ENCODE assay signal across 9 mouse cellular contexts in genomic region chr11:96341701-96342575, GRCm38 (mm10). TPM values are rescaled to one million over a fixed set of nuclear protein-coding genes. Genes with fewer than 3 reads are reported as not detected.
DNase-seq lines count a peak whose midpoint lies in the region; ATAC-seq and TF ChIP-seq lines count a peak whose summit lies in the region.
"Had no signal": no experiment of that assay in that cellular context is flagged by ENCODE, and none has a peak within 500 bp of the region (broad histone marks: within the 10 kb centered on the region; RNA-seq: fewer than 3 reads in every experiment).

No protein-coding gene starts in this region.

- H3K9me3 ChIP-seq in heart, postnatal 0 days (replicated peaks; ENCODE audit: control insufficient read depth, low read length): no peaks in the 10 kb centered on the region
- no peaks in the 10 kb centered on the region for H3K9me3 ChIP-seq in stomach, embryonic 14.5 days (ENCODE audit: control insufficient read depth, low read depth, low read length)
- H3K9me3 ChIP-seq: midbrain, embryonic 12.5 days had no signal

- H3K4me3 ChIP-seq in heart, postnatal 0 days (ENCODE audit: low read depth, low read length): peak overlapping the region; percentile 45
- peak overlapping the region; percentile 35 for H3K4me3 ChIP-seq in stomach, embryonic 14.5 days (ENCODE audit: low read depth, low read length)
- H3K4me3 ChIP-seq: midbrain, embryonic 12.5 days had no signal

- no peaks in the 10 kb centered on the region for H3K4me1 ChIP-seq in heart, postnatal 0 days (ENCODE audit: control insufficient read depth, insufficient read depth)
- peaks cover 53% of the 10 kb centered on the region for H3K4me1 ChIP-seq in stomach, embryonic 14.5 days (ENCODE audit: control insufficient read depth, insufficient read depth, low read length)

- ATAC-seq in heart, postnatal 0 days (ENCODE audit: insufficient read depth, low read depth): no peak
- ATAC-seq in stomach, embryonic 14.5 days (ENCODE audit: insufficient number of reproducible peaks, insufficient read depth, low FRiP score, low read depth): no peak

- no peak overlapping the region; the same call in 1 of the 2 replicates for H3K9ac ChIP-seq in heart, postnatal 0 days (replicated peaks; ENCODE audit: low read depth, low read length)
- peak overlapping the region; percentile 51 for H3K9ac ChIP-seq in stomach, embryonic 14.5 days (replicated peaks; ENCODE audit: low read depth, low read length)
- H3K9ac ChIP-seq: midbrain, embryonic 12.5 days had no signal

- TF ChIP-seq EP300 in heart, postnatal 0 days (IDR thresholded peaks at IDR 0.05; ENCODE audit: low read depth): no peak

- peak overlapping the region; percentile 55 for H3K4me2 ChIP-seq in heart, postnatal 0 days (ENCODE audit: low read depth, low read length)
- peak overlapping the region; percentile 78 for H3K4me2 ChIP-seq in stomach, embryonic 14.5 days (replicated peaks; ENCODE audit: low read depth, low read length)
- H3K4me2 ChIP-seq: midbrain, embryonic 12.5 days had no signal

- H3K36me3 ChIP-seq in heart, postnatal 0 days (replicated peaks; ENCODE audit: control insufficient read depth, insufficient read depth, low read length): no peaks in the 10 kb centered on the region
- H3K36me3 ChIP-seq in stomach, embryonic 14.5 days (ENCODE audit: control insufficient read depth, insufficient read depth, low read length): peaks cover 8% of the 10 kb centered on the region
- H3K36me3 ChIP-seq: midbrain, embryonic 12.5 days had no signal

- peak; percentile 51 for DNase-seq in ovary, postnatal 36 days (ENCODE audit: low spot score)
- DNase-seq in ovary, adult 18-20 months (ENCODE audit: low spot score): no peak
- DNase-seq in heart, postnatal 0 days (ENCODE audit: low spot score): no peak
- DNase-seq in kidney, postnatal 36 days: peak; percentile 68 to 77
- no peak for DNase-seq in left cerebral cortex, postnatal 10 days (ENCODE audit: extremely low spot score in 1 of 2, low spot score in 2 of 2)
- no peak for DNase-seq in right cerebral cortex, postnatal 4 days
- no peak for DNase-seq in natural killer cell, adult 2 months (ENCODE audit: low spot score in 2 of 2)

- 2% methylated on average over 40 of the region's 40 CpGs for WGBS in heart, postnatal 0 days
- WGBS in stomach, embryonic 14.5 days: 2% methylated on average over 40 of the region's 40 CpGs

- TF ChIP-seq CTCF in heart, postnatal 0 days (IDR thresholded peaks at IDR 0.05; ENCODE audit: low read depth): no peak

- peak overlapping the region; percentile 54 for H3K27ac ChIP-seq in heart, postnatal 0 days (ENCODE audit: low read depth)
- peak overlapping the region; percentile 100 for H3K27ac ChIP-seq in stomach, embryonic 14.5 days (ENCODE audit: low read length)
- H3K27ac ChIP-seq: midbrain, embryonic 12.5 days had no signal

- intact Hi-C loops in left cerebral cortex, postnatal 10 days (cut with DNase I): no loop called here

- peaks cover 96% of the 10 kb centered on the region for H3K27me3 ChIP-seq in heart, postnatal 0 days (ENCODE audit: control insufficient read depth, insufficient read depth, low read length)
- H3K27me3 ChIP-seq in stomach, embryonic 14.5 days (ENCODE audit: control insufficient read depth, insufficient read depth, low read length): 0 out of 2 replicates have a peak, but pooled peaks cover 3% of the 10 kb centered on the region

RNA-seq across cellular contexts. Expression of gene Hoxb2, which starts 8.4 kb away (rescaled TPM):
- 1.9 and 3.2 TPM in 2 replicates for total RNA-seq in heart, postnatal 0 days (2014; rRNA removed; ENCODE audit: low replicate concordance)
- polyA plus RNA-seq in heart, postnatal 0 days (2015; fragmentation: Nextera tagmentation; extraction: Ambion mirVana): 0.97 and 1.8 TPM in 2 replicates
- 23.1 and 25.9 TPM in 2 replicates for polyA plus RNA-seq in stomach, embryonic 14.5 days (2014; fragmentation: Nextera tagmentation; extraction: Ambion mirVana)
- not detected for total RNA-seq in left cerebral cortex, postnatal 10 days (2021)

RNA-seq across cellular contexts. Expression of gene Hoxb3, which starts 18.8 kb away (rescaled TPM):
- total RNA-seq in heart, postnatal 0 days (2014; rRNA removed; ENCODE audit: low replicate concordance): 0.08 and 0.66 TPM in 2 replicates
- 0.15 and 0.32 TPM in 2 replicates for polyA plus RNA-seq in heart, postnatal 0 days (2015; fragmentation: Nextera tagmentation; extraction: Ambion mirVana)
- polyA plus RNA-seq in stomach, embryonic 14.5 days (2014; fragmentation: Nextera tagmentation; extraction: Ambion mirVana): 3.6 and 4.7 TPM in 2 replicates
- total RNA-seq in left cerebral cortex, postnatal 10 days (2021): not detected
- polyA plus RNA-seq: midbrain, embryonic 12.5 days had no signal

RNA-seq across cellular contexts. Expression of gene Hoxb1, which starts 23.6 kb away (rescaled TPM):
- total RNA-seq in heart, postnatal 0 days (2014; rRNA removed; ENCODE audit: low replicate concordance): not detected in 2 replicates
- polyA plus RNA-seq in heart, postnatal 0 days (2015; fragmentation: Nextera tagmentation; extraction: Ambion mirVana): not detected in 2 replicates
- polyA plus RNA-seq in stomach, embryonic 14.5 days (2014; fragmentation: Nextera tagmentation; extraction: Ambion mirVana): 0.22 and 0.32 TPM in 2 replicates
- not detected for total RNA-seq in left cerebral cortex, postnatal 10 days (2021)
- polyA plus RNA-seq: midbrain, embryonic 12.5 days had no signal

RNA-seq across cellular contexts. Expression of gene Hoxb4, which starts 23.9 kb away (rescaled TPM):
- total RNA-seq in heart, postnatal 0 days (2014; rRNA removed; ENCODE audit: low replicate concordance): 0.39 and 2.3 TPM in 2 replicates
- 0.19 and 0.25 TPM in 2 replicates for polyA plus RNA-seq in heart, postnatal 0 days (2015; fragmentation: Nextera tagmentation; extraction: Ambion mirVana)
- polyA plus RNA-seq in stomach, embryonic 14.5 days (2014; fragmentation: Nextera tagmentation; extraction: Ambion mirVana): 3.5 and 3.7 TPM in 2 replicates
- total RNA-seq in left cerebral cortex, postnatal 10 days (2021): not detected
- polyA plus RNA-seq: midbrain, embryonic 12.5 days had no signal

RNA-seq across cellular contexts. Expression of gene Hoxb5, which starts 38.8 kb away (rescaled TPM):
- 0.19 TPM in 1 of 2 replicates, not detected in the other for total RNA-seq in heart, postnatal 0 days (2014; rRNA removed; ENCODE audit: low replicate concordance)
- 0.08 and 0.25 TPM in 2 replicates for polyA plus RNA-seq in heart, postnatal 0 days (2015; fragmentation: Nextera tagmentation; extraction: Ambion mirVana)
- 21.2 and 23.3 TPM in 2 replicates for polyA plus RNA-seq in stomach, embryonic 14.5 days (2014; fragmentation: Nextera tagmentation; extraction: Ambion mirVana)
- total RNA-seq in left cerebral cortex, postnatal 10 days (2021): not detected
- polyA plus RNA-seq: midbrain, embryonic 12.5 days had no signal

Comparison
In these comparisons a context has a peak if more than half of its experiments do, and no peak if none do; other contexts are left out.
1. DNase-seq: peak in ovary, postnatal 36 days (single experiment) and kidney, postnatal 36 days (2 of 2); none in ovary, adult 18-20 months (single experiment), heart, postnatal 0 days (single experiment), left cerebral cortex, postnatal 10 days (0 of 2), right cerebral cortex, postnatal 4 days (single experiment) and natural killer cell, adult 2 months (0 of 2).